ENCODE assay signal across 20 mouse cellular contexts in the genomic region with DNA sequence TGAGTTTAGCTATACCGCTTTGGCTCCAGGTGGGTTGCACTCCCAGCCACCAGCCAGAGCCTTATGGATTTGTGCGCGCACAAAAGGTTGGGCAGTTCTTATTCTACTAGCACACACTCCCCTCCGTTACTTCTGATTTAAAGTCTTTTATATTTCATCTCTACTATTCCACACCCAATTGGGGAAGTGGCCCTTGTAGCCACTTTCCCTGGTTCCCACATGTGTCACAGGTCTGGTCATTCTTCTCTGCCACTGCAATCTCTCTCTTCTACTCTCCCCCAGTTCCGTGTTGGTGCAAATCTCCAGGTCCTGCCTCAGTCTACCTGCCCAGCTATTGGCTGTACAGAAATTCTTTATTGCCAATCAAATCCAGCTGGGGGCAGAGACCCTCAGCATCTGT. TPM values are rescaled to one million over a fixed set of nuclear protein-coding genes. Genes with fewer than 3 reads are reported as not detected.
DNase-seq lines count a peak whose midpoint lies in the region; ATAC-seq lines count a peak whose summit lies in the region.
"Had no signal": no experiment of that assay in that cellular context is flagged by ENCODE, and none has a peak within 500 bp of the region (broad histone marks: within the 10 kb centered on the region; RNA-seq: fewer than 3 reads in every experiment).

No protein-coding gene starts in this region.

- H3K27me3 ChIP-seq in limb, embryonic 11.5 days (ENCODE audit: control insufficient read depth, insufficient read depth, low read length): no peaks in the 10 kb centered on the region
- H3K27me3 ChIP-seq in limb, embryonic 10.5 days (ENCODE audit: low read depth, poor library complexity, severe bottlenecking): no peaks in the 10 kb centered on the region
- H3K27me3 ChIP-seq: embryonic facial prominence, embryonic 12.5 days; forebrain, embryonic 13.5 days; forebrain, embryonic 15.5 days had no signal

- H3K36me3 ChIP-seq in limb, embryonic 11.5 days (ENCODE audit: control insufficient read depth, insufficient read depth, low read length): no peaks in the 10 kb centered on the region
- H3K36me3 ChIP-seq in limb, embryonic 10.5 days: no peaks in the 10 kb centered on the region
- H3K36me3 ChIP-seq: embryonic facial prominence, embryonic 10.5 days; embryonic facial prominence, embryonic 12.5 days; forebrain, embryonic 15.5 days had no signal

- H3K4me3 ChIP-seq in limb, embryonic 11.5 days (ENCODE audit: low read depth, low read length): no peak overlapping the region
- H3K4me3 ChIP-seq in limb, embryonic 10.5 days: no peak overlapping the region
- H3K4me3 ChIP-seq: embryonic facial prominence, embryonic 10.5 days; embryonic facial prominence, embryonic 12.5 days; forebrain, embryonic 13.5 days; forebrain, embryonic 15.5 days had no signal

- no peak overlapping the region for H3K27ac ChIP-seq in limb, embryonic 11.5 days (replicated peaks; ENCODE audit: low read depth, low read length)
- no peak overlapping the region for H3K27ac ChIP-seq in limb, embryonic 10.5 days
- H3K27ac ChIP-seq: embryonic facial prominence, embryonic 10.5 days; embryonic facial prominence, embryonic 12.5 days; forebrain, embryonic 13.5 days; forebrain, embryonic 15.5 days had no signal

- WGBS in limb, embryonic 11.5 days: 91% methylated on average over 5 of the region's 5 CpGs
- 92% methylated on average over 5 of the region's 5 CpGs for WGBS in limb, embryonic 10.5 days

- no peak overlapping the region for H3K4me2 ChIP-seq in limb, embryonic 11.5 days (ENCODE audit: low read depth, severe bottlenecking)
- H3K4me2 ChIP-seq: embryonic facial prominence, embryonic 12.5 days; forebrain, embryonic 13.5 days; forebrain, embryonic 15.5 days had no signal

- no peaks in the 10 kb centered on the region for H3K9me3 ChIP-seq in limb, embryonic 11.5 days (ENCODE audit: control insufficient read depth, low read length)
- no peaks in the 10 kb centered on the region for H3K9me3 ChIP-seq in limb, embryonic 10.5 days (replicated peaks)
- H3K9me3 ChIP-seq: embryonic facial prominence, embryonic 10.5 days; embryonic facial prominence, embryonic 12.5 days; forebrain, embryonic 13.5 days; forebrain, embryonic 15.5 days had no signal

- H3K4me1 ChIP-seq in limb, embryonic 11.5 days (ENCODE audit: control insufficient read depth, insufficient read depth, low read length): no peaks in the 10 kb centered on the region
- no peaks in the 10 kb centered on the region for H3K4me1 ChIP-seq in limb, embryonic 10.5 days
- H3K4me1 ChIP-seq: embryonic facial prominence, embryonic 10.5 days; embryonic facial prominence, embryonic 12.5 days; forebrain, embryonic 13.5 days; forebrain, embryonic 15.5 days had no signal

- no peak for ATAC-seq in limb, embryonic 11.5 days (ENCODE audit: insufficient number of reproducible peaks, low FRiP score, low TSS enrichment, low read depth)
- peak; percentile 60 for ATAC-seq in granulocyte monocyte progenitor cell, adult 5-6 weeks (replicated peaks; ENCODE audit: poor library complexity, severe bottlenecking)
- ATAC-seq in megakaryocyte progenitor cell, adult 5-6 weeks (replicated peaks; ENCODE audit: poor library complexity): peak; percentile 45
- ATAC-seq: forebrain, embryonic 13.5 days; forebrain, embryonic 15.5 days; forebrain, postnatal 0 days had no signal

- DNase-seq in limb, embryonic 11.5 days (ENCODE audit: low spot score): peak; percentile 9
- no peak for DNase-seq in limb, embryonic 10.5 days (ENCODE audit: low spot score)
- no peak for DNase-seq in embryo, embryonic 11 days
- DNase-seq in urinary bladder, postnatal 25 days (ENCODE audit: low spot score): no peak
- DNase-seq: adrenal gland, adult 2 months; adrenal gland, postnatal 10 days; adrenal gland, postnatal 36 days; cerebellum, adult 11-12 months; cerebellum, adult 2 months; cerebellum, adult 9-10 months; cerebellum, postnatal 10 days; cerebellum, postnatal 25 days; forebrain, postnatal 0 days had no signal

- H3K9ac ChIP-seq in limb, embryonic 11.5 days (ENCODE audit: low read length): no peak overlapping the region
- H3K9ac ChIP-seq: embryonic facial prominence, embryonic 12.5 days; forebrain, embryonic 13.5 days; forebrain, embryonic 15.5 days; forebrain, postnatal 0 days had no signal

RNA-seq across cellular contexts. Expression of a gene that starts 14.1 kb away (rescaled TPM):
- polyA plus RNA-seq in limb, embryonic 11.5 days (2014; fragmentation: Nextera tagmentation; extraction: Ambion mirVana): 2.1 and 2.4 TPM in 2 replicates
- polyA plus RNA-seq in limb, embryonic 10.5 days (2016; fragmentation: Nextera tagmentation; extraction: Ambion mirVana): 0.74 and 1.2 TPM in 2 replicates
- total RNA-seq in granulocyte monocyte progenitor cell, adult 5-6 weeks (2014; fragmentation: Nextera tagmentation): 11.2 and 13.4 TPM in 2 replicates
- total RNA-seq in granulocyte monocyte progenitor cell, adult 5-6 weeks (2017): 7.8 and 14.1 TPM in 2 replicates
- 9.3 and 15.9 TPM in 2 replicates for total RNA-seq in megakaryocyte progenitor cell, adult 5-6 weeks (2015)
- total RNA-seq in megakaryocyte progenitor cell, adult 5-6 weeks (2017): 10.6 and 16.0 TPM in 2 replicates
- total RNA-seq: MEL had no signal
